Mouse (Mus musculus) CD8-positive naive resting alpha-beta T cell, adult 57 days (primary cell): ENCODE results near the gene Cd59b. TPM values are rescaled to one million over a fixed set of nuclear protein-coding genes. Genes with fewer than 3 reads are reported as not detected.

ENCODE experiments used
- total RNA-seq: library from RNA; stranded (reverse); gene quantifications from one replicate; pipeline ENCODE4 v1.2.4, GENCODE M21; 2023

The Cd59b gene
- total RNA-seq, result not detected

DNA sequence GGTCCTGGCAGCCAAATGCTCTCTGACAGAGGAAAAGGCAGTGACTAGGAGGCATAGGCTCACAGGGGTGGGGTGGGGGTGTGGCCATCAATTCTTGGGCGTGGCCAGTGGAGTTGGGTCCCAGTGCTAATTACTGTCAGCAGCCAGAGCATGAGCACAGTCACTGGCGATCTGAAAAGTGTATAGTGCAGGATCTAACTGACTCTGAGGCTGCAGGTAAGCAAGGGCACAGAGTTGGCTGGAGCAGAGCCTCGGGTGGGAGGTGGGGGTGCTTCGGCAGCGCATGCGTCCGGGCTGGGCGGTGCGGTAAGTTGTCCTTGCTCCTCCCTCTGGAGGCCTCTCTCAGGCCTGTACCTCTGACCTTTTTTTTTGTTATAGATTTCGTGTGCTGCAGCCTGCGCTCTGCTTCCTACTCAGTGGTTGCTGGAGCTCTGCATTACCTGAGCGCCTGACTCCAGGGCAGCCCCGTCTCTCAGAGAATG lies at the start of gene Cd59b:
Cd59b (plus strand) TSS at position 146 of the 482 bp plus-strand sequence.

DNA sequence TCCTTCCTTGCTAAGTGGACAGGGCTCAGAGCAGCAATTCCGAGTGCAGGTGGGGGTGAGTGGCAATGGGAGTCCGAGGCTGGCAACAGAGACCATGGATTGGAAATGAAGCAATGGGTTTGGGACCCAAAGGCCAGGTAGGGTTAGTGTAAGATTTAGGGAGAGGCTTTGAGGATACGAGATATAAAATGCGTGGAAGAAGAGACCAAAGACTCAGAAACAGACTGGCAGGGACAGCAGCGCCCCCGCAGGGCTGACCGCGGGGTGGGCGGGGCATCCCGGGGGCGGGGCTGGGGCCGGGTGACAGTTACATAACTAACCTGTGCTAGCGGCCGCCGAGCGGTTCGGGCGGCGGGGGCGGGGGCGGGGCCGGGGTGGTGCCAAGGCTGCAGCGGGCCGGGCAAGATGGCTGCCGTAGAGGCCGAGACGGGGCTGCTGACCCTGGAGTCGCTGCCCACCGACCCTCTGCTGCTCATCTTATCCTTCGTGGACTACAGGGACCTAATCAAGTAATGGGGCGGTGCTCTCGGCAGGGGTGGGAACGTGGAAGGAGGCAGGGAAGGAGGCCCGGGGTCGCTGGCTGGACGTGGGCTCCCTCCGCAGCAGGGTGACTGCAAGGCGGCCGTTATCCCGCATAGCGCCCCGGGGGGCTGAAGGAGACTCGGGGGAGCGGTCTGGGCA lies 42.1 kb upstream of the Cd59b start, which contains the start of gene Fbxo3:
Fbxo3 (plus strand) TSS at position 264 of the 681 bp plus-strand sequence.

DNA sequence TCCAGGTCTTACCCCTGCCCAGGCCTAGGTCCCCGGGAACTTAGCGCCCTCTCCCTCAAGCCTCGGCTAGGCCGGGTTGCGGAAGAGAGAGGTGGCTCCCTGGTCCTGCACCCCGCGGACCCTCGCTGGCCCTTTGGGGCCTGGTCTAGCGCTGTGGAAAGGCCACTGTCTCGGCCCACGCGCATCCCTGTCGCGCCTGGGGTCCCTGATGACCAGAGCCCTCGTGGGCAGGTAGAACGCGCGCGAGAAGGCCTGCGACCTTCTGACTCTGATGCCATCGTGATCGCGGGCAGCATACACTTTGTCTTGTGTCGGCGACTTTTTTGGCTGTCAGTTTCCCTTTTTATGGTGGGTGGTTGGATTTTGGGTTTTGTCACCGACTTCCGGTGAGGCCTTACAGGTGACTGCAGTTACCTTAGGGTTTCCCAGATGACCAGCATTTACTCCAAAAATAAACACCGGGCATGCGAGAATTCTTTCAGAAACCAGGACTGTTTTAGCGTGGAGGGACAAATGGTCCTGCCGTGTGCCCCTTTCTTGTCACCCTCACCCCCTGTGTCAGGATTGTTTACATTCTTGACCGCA lies 41.4 kb upstream of the Cd59b start, which contains the start of gene 4931422A03Rik:
4931422A03Rik (minus strand) TSS at position 223 of the 585 bp plus-strand sequence.

DNA sequence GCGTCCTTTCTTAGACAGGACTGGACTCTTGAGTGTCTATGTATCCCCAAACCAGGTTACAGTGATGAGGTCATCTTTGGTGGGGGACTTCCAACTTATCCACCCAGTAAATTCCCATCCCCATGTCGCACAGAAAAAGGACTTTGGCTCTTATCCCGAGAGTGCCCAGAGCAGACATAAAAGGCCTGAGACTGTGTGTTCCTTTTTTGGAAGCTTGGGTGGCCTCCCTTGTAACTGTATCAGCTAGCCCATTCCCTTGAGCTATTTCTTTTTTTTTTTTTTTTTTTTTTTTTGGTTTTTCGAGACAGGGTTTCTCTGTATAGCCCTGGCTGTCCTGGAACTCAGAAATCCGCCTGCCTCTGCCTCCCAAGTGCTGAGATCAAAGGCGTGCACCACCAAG lies 4.1 kb upstream of the Cd59b start, which contains the start of gene Gm10912:
Gm10912 (plus strand) TSS at position 301 of the 400 bp plus-strand sequence.

DNA sequence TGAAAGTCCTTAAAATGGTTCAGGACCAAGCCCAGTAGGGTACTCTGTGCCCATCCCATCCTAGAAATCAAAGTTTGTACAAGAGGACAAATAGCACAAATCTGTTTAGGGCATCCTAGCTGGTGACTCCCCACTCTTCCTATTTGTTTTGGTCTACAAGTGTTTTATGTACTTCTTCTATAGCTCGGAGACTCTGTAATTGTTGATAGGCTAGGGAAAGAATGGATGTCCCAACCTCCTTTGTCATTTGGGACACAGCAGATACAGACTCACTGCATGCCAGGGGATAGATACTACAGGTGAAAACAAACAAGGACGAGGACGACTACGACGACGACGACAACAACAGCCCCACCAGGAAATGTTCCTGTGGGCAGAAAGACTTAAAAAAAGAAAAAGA lies 1.2 kb upstream of the Cd59b start, which contains the start of gene Gm10799:
Gm10799 (minus strand) TSS at position 101 of the 400 bp plus-strand sequence.

DNA sequence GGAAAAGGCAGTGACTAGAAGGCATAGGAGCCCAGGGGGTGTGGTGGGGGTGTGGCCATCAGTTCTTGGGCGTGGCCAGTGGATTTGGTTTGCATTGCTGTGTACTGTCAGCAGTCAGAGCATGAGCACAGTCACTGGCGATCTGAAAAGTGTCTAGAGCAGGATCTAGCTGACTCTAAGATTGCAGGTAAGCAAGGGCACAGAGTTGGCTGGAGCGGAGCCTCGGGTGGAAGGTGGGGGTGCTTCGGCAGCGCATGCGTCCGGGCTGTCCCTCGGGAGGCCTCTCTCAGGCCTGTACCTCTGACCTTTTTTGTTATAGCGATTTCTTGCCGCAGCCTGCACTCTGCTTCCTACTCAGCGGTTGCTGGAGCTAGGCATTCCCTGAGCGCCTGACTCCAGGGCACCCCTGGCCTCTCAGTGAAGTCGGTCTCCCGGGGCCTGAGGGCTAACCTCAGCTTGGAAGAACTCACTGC lies 26.1 kb downstream of the Cd59b start, which contains the start of gene Cd59a:
Cd59a (plus strand) TSS at position 61 of the 473 bp plus-strand sequence.

DNA sequence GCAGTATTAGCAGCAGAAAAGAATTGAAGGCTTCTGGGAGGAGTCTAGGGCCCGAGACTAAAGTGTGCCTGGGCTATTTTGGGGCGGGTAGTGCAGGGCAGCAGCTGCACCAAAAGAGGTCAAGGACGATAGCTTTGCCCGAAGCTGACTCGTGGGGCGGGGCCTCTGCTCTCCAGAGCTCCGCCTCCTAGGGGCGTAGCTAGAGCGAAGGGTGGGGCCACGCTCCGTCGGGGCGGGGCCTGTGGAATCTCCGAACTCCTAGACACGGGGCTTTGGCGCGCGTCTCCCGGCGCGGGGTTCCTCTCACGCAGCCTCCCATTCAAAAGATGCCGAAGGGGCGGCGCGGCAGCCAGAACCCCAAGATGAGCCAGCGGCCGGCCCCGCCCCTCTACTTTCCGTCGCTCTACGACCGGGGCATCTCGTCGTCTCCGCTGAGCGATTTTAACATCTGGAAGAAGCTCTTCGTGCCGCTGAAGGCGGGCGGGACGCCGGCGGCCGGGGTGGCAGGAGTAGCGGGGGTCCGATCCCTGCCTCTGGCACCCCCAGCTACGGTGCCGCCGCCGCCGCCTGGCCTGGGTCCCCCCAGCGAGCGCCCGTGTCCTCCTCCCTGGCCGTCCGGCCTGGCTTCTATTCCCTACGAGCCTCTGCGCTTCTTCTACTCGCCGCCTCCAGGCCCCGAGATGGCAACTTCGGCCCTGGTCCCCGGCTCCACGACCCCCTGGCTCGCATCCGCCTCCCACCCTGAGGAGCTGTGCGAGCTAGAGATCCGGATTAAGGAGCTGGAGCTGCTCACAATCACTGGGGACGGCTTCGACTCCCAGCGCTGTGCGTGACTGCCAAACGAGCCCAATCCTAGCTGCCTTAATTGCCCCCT lies 53.1 kb downstream of the Cd59b start, which contains the start of gene A930018P22Rik:
A930018P22Rik (plus strand) TSS at position 265 of the 874 bp plus-strand sequence.

Other genes starting within 250 kb of the Cd59b start
- gene Lmo2, start 111.9 kb upstream of the Cd59b start, total RNA-seq, result 12.5 TPM
- 25.6 TPM for gene Fbxo3, start 42.1 kb upstream of the Cd59b start, total RNA-seq
- not detected for gene 4931422A03Rik, start 41.5 kb upstream of the Cd59b start, total RNA-seq
- 0.92 TPM for gene Gm10912, start 4.0 kb upstream of the Cd59b start, total RNA-seq
- not detected for gene Gm10799, start 1.3 kb upstream of the Cd59b start, total RNA-seq
- gene Cd59a, start 26.0 kb downstream of the Cd59b start, total RNA-seq, result not detected
- gene A930018P22Rik, start 52.9 kb downstream of the Cd59b start, total RNA-seq, result not detected